Mouse (Mus musculus) midbrain, postnatal 0 days (tissue): ENCODE data around the gene Sh3kbp1. TPM values are rescaled to one million over a fixed set of nuclear protein-coding genes. Genes with fewer than 3 reads are reported as not detected.

Experiments used
- ATAC-seq: fragments of 200-750 bp; cut with Nextera tagmentation; 2 replicates; pipeline ENCODE4 v1.8.0; 2017; ENCODE audit warnings: moderate number of reproducible peaks, mild to moderate bottlenecking, moderate TSS enrichment, moderate library complexity; ENCODE audit not compliant: low FRiP score
- DNase-seq: peaks from one replicate; pipeline ENCODE4 v3.0.0-alpha.2; 2015; ENCODE audit warnings: low spot score
- H3K27ac ChIP-seq: fragments of 300-500 bp; sonication (generic); 2 replicates; pipeline ENCODE4 v1.5.1; 2014; ENCODE audit warnings: low read depth, mild to moderate bottlenecking, low read length, mixed read lengths
- H3K27me3 ChIP-seq: fragments of 300-500 bp; sonication (generic); 2 replicates; pipeline ENCODE4 v1.6.1; 2014; ENCODE audit warnings: low read length, control low read depth, mixed read lengths; ENCODE audit not compliant: insufficient read depth
- H3K36me3 ChIP-seq: fragments of 300-500 bp; sonication (generic); 2 replicates; pipeline ENCODE4 v1.6.1; 2014; ENCODE audit warnings: low read length, control low read depth, mixed read lengths; ENCODE audit not compliant: insufficient read depth
- H3K4me1 ChIP-seq: fragments of 300-500 bp; sonication (generic); 2 replicates; pipeline ENCODE4 v1.6.1; 2014; ENCODE audit warnings: mild to moderate bottlenecking, control low read depth, antibody characterized with exemption, low read length, mixed read lengths; ENCODE audit not compliant: insufficient read depth
- H3K4me2 ChIP-seq: fragments of 300-500 bp; sonication (generic); 2 replicates; pipeline ENCODE4 v1.6.1; 2014; ENCODE audit warnings: low read depth, mild to moderate bottlenecking, low read length, mixed read lengths; ENCODE audit not compliant: poor library complexity, severe bottlenecking
- H3K4me3 ChIP-seq: fragments of 300-500 bp; sonication (generic); 2 replicates; pipeline ENCODE4 v1.5.1; 2014; ENCODE audit warnings: low read depth, mild to moderate bottlenecking, low read length, moderate library complexity
- H3K9ac ChIP-seq: fragments of 300-500 bp; sonication (generic); replicated peaks from 2 replicates; pipeline ENCODE4 v1.6.1; 2014; ENCODE audit warnings: mild to moderate bottlenecking, low read length, moderate library complexity, mixed read lengths; ENCODE audit not compliant: poor library complexity, severe bottlenecking
- H3K9me3 ChIP-seq: fragments of 300-500 bp; sonication (generic); 2 replicates; pipeline ENCODE4 v1.6.1; 2016; ENCODE audit warnings: low read length, control low read depth
- CTCF ChIP-seq: IDR thresholded peaks from 2 replicates; pipeline ENCODE4 v1.5.1; 2016; ENCODE audit warnings: antibody characterized with exemption, mild to moderate bottlenecking
- WGBS: fragments of 180-500 bp; shearing (Covaris S2); extraction: QIAGEN DNeasy Blood & Tissue Kit; methylation state at CpG from one replicate; pipeline ENCODE4 v1.1.7; 2014; 5-methylcytosine and 5-hydroxymethylcytosine counted together
- polyA plus RNA-seq: library from polyadenylated mRNA; unstranded; fragments of >200 nt; fragmentation: Nextera tagmentation; extraction: Ambion mirVana; gene quantifications from 2 replicates; pipeline ENCODE4 v1.2.1, GENCODE M21; 2015
- total RNA-seq: library from RNA; depleted of rRNA; stranded (reverse); fragments of >200 nt; gene quantifications from 2 replicates; pipeline ENCODE4 v1.2.3, GENCODE M21; 2014; rRNA removed

Gene Sh3kbp1
- total and polyA plus RNA-seq, 2 experiments from 2014 or later: 41.9 to 42.4 TPM

DNA sequence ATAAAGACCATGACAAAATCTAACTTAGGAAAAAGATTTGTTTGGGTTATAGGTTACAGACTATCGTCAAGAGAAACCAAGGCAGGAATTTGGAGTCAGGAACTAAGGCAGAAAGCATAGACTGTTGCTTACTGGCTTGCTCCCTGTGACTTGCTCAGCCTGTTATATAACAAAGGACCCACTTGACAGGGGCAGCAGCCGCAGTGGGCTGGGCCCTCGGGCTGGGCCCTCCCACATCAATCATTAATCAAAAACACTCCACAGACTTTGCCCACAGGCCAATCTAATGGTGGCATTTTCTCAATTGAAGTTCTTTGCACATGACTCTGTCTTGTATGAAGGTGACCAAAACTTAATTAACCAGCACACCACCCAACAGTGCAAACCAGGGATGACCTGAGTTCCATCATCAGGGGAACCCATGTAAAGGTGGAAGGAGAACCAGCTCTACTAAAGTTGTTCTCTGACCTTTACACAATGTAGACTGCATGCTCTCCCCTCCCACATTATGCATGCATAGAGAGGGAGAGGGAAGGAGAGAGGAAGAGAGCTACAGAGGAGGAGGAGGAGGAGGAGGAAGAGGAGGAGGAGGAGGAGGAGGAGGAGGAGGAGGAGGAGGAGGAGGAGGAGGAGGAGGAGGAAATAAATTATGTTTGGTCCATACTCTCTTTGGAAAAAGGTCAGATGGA, 344.2 kb downstream of the Sh3kbp1 start:
- DNase-seq (no peak), ATAC-seq (no peak)
- H3K27me3 ChIP-seq: peaks cover 5% of the 10 kb centered on the region; the same call in 1 of the 2 replicates
- H3K4me3 ChIP-seq: no peak overlapping the region
- H3K36me3 ChIP-seq: no peaks in the 10 kb centered on the region
- no peaks in the 10 kb centered on the region for H3K9me3 ChIP-seq
- no peak overlapping the region for H3K4me2 ChIP-seq
- 64% methylated on average over 3 of the region's 3 CpGs for WGBS
- no peaks in the 10 kb centered on the region for H3K4me1 ChIP-seq
- H3K27ac ChIP-seq: no peak overlapping the region
- no peak for TF ChIP-seq CTCF
- H3K9ac ChIP-seq: no peak overlapping the region

DNA sequence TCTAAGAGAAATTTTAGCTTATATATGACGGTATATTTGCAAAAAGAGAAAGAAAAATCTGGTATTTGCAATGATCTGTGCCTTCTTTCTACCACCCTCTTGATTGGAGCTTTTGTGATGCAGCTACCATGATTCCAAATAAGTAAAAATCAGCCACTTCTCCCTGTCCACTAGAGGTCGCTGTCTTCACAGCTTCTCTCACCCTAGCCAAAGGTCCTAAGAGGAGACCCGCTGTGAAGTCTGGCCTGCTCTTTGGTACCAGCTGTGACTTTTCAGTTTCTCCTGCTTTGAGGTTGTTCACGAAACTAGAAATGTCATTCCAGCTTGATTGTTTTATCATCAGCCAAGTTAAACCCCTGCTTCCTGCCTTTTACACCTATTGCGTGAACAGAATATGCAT, 346.7 kb downstream of the Sh3kbp1 start:
- peak; percentile 75 for TF ChIP-seq CTCF
- ATAC-seq (no peak), DNase-seq (peak; percentile 82)
- Histone ChIP-seq H3K36me3 (no peaks in the 10 kb centered on the region), H3K27ac (no peak overlapping the region), H3K4me1 (no peaks in the 10 kb centered on the region), H3K9ac (no peak overlapping the region), H3K27me3 (peaks cover 5% of the 10 kb centered on the region; the same call in 1 of the 2 replicates), H3K4me2 (no peak overlapping the region), H3K9me3 (no peaks in the 10 kb centered on the region), H3K4me3 (no peak overlapping the region)
- WGBS: 30% methylated on average over 5 of the region's 5 CpGs

GRCm38 (mm10) chrX:159976243-159976642, 349.2 kb downstream of the Sh3kbp1 start:
- Histone ChIP-seq H3K9me3 (no peaks in the 10 kb centered on the region), H3K27me3 (peaks cover 6% of the 10 kb centered on the region; the same call in 1 of the 2 replicates), H3K9ac (no peak overlapping the region), H3K4me1 (no peaks in the 10 kb centered on the region), H3K4me3 (no peak overlapping the region), H3K36me3 (no peaks in the 10 kb centered on the region), H3K27ac (no peak overlapping the region), H3K4me2 (no peak overlapping the region)
- no peak for TF ChIP-seq CTCF
- 57% methylated on average over 3 of the region's 3 CpGs for WGBS
- ATAC-seq: no peak
- DNase-seq: no peak

GRCm38 (mm10) chrX:159988002-159988960, 361.2 kb downstream of the Sh3kbp1 start, which contains the start of gene Map3k15:
TSS of gene Map3k15 (plus strand) at chrX:159988433.
- peak within 1 kb of the TSS; percentile 39 for H3K4me3 ChIP-seq
- H3K9ac ChIP-seq: no peak within 1 kb of the TSS
- H3K4me1 ChIP-seq: no peaks in the 10 kb centered on the region
- H3K27ac ChIP-seq: no peak within 1 kb of the TSS
- no peaks in the 10 kb centered on the region for H3K9me3 ChIP-seq
- H3K36me3 ChIP-seq: no peaks in the 10 kb centered on the region
- peak; percentile 23 for DNase-seq
- TF ChIP-seq CTCF: peak; percentile 62
- peak within 1 kb of the TSS; percentile 57 for H3K4me2 ChIP-seq
- peaks cover 3% of the 10 kb centered on the region; the same call in 1 of the 2 replicates for H3K27me3 ChIP-seq
- peak; percentile 56 for ATAC-seq
- 35% methylated on average over 27 of the region's 108 CpGs for WGBS

GRCm38 (mm10) chrX:159995808-159996207, 368.7 kb downstream of the Sh3kbp1 start:
- no peaks in the 10 kb centered on the region for H3K36me3 ChIP-seq
- no peak overlapping the region for H3K4me3 ChIP-seq
- 91% methylated on average over 6 of the region's 6 CpGs for WGBS
- no peak overlapping the region for H3K4me2 ChIP-seq
- TF ChIP-seq CTCF: no peak
- no peak overlapping the region for H3K9ac ChIP-seq
- ATAC-seq (no peak), DNase-seq (no peak)
- no peaks in the 10 kb centered on the region for H3K4me1 ChIP-seq
- no peaks in the 10 kb centered on the region for H3K9me3 ChIP-seq
- no peak overlapping the region for H3K27ac ChIP-seq
- H3K27me3 ChIP-seq: no peaks in the 10 kb centered on the region

Other genes starting within 250 kb of the Sh3kbp1 start
- gene Map7d2, start 212.7 kb upstream of the Sh3kbp1 start, total RNA-seq: 35.6 and 38.9 TPM in 2 replicates
- 57.3 and 61.7 TPM in 2 replicates for gene Map7d2, start 212.7 kb upstream of the Sh3kbp1 start, polyA plus RNA-seq
- gene Bclaf3, start 100.6 kb upstream of the Sh3kbp1 start, total RNA-seq: 9.9 and 15.4 TPM in 2 replicates
- gene Bclaf3, start 100.6 kb upstream of the Sh3kbp1 start, polyA plus RNA-seq: 14.4 and 15.7 TPM in 2 replicates